Mouse (Mus musculus) brain, embryonic 14.5 days (tissue): ENCODE results near the gene Tmem151b.

Source experiments
- CTCF ChIP-seq: fragments of 200-500 bp; IDR thresholded peaks from 2 replicates; pipeline ENCODE4 v1.5.1; 2012; ENCODE audit warnings: inconsistent platforms, mild to moderate bottlenecking, moderate library complexity, borderline replicate concordance; ENCODE audit not compliant: insufficient read depth, insufficient read length; ENCODE audit errors: extremely low read depth
- POLR2A ChIP-seq: fragments of 200-500 bp; IDR thresholded peaks from 2 replicates; pipeline ENCODE4 v1.6.1; 2012; ENCODE audit warnings: mild to moderate bottlenecking, inconsistent platforms, borderline replicate concordance; ENCODE audit not compliant: poor library complexity, insufficient read depth, insufficient read length, severe bottlenecking; ENCODE audit errors: extremely low read depth

DNA sequence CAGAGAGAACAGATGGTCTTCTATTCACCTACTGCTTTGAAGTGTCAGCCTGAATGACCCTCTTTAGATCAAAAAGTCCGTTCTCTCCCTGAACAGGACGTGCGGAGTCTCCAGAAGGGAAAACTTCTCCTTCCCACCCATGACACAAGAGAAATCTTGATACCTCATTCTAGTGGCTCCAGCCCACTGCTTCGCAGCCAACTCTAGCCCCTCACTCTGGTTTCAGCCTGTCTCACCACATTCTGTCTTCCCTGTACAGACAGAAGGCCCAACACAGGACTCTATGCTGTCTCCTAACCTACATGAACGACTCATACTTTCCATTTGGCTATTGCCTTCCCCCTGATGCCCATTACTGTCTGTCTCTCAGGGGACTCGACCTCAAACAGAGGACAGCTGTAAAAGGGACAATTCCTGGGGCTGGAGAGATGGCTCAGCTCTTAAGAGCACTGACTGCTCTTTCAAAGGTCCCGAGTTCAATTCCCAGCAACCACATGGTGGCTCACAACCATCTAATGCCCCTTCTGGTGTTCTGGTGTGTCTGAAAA, 1.8 kb upstream of the Tmem151b start:
- TF ChIP-seq CTCF (no peak), POLR2A (no peak)
